Mouse (Mus musculus): ENCODE results near the gene Cyp24a1. TPM values are rescaled to one million over a fixed set of nuclear protein-coding genes. Genes with fewer than 3 reads are reported as not detected.

Cyp24a1 gene
- polyA plus RNA-seq (2012; rRNA removed): not detected in 2 replicates

DNA sequence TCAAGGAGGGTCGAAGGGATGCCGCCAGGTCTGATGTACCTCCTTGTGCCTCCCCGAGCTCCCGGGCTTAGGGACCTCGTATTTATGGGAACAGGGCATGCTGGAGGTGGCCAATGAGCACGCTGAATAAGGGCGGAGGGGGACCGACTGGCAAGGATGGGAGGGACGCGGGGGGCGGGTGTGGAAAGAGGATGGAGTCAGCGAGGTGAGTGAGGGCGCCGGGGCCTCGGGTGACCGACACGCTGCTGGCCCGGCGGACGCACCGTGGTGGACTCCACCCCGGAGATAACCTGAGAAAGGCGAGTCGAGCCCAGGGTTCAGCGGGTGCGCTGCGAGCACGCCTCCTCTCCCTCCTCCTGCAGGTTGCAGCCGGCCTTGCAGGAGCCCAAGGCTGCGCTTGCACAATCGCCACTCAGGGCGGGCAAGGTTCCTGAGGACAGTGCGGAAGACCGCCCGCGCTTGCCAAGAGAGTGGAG, at the start of gene Cyp24a1:
TSS of gene Cyp24a1 (minus strand) at position 55 of the 476 bp plus-strand sequence.
- peak; percentile 62 for DNase-seq (ENCODE audit: low spot score)

DNA sequence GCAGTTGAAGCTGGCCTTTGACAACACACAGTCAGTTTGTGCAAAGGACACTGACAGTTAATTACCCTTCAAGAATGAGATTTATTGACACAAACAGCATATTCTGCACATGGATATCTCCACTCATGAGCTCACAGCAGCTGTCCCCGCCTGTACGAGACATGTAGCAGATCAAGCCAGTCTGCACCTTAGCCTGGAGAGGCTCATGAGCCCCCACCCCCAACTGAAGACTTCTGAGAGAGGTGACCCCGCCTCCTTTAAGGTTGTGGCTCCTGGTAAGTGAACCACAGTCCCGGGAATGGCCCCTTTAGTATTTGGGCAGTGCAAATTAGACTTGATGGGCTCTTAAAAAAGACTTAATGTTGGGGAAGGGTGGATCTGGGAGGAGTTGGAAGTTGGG, 48.8 kb upstream of the Cyp24a1 start:
- DNase-seq (ENCODE audit: low spot score): no peak

DNA sequence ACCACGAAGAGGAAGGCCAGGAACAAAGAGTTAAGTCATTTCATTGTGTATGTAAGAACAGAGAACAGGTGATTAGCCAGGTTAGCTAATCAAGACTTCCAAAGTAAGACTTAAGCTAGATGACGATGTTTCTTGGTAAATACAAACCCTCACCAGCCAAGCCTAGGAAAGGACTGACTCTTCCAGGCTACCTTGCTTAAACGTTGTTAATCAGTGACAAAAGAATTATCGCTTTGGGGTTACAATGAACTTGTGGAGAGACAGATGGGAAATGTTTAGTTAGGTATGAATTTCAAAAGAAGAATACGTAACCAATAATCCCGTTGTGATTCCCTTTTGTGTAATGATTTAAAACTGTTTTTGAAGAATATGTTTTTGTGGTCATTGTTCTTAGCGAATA, 48.0 kb upstream of the Cyp24a1 start:
- no peak for DNase-seq (ENCODE audit: low spot score)

DNA sequence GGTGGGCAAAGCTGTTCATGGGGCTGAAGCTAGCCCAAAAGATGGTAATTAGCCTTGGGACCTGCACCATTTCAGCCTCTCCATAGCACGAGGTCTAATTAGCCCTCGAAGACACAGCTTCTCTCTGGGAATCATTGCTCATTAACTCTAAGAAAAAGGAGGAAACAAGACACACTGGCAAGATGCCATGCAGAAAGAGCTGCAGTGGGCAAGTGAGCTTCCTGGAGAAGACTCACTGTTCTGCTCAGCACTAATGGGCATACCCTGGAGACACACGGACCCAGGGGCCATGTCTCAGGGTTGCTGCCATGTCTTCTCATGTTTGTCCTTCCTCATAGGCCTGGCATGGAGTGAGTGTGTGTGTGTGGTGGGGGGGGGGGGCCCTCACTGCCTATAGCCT, 47.2 kb upstream of the Cyp24a1 start:
- DNase-seq (ENCODE audit: low spot score): no peak

DNA sequence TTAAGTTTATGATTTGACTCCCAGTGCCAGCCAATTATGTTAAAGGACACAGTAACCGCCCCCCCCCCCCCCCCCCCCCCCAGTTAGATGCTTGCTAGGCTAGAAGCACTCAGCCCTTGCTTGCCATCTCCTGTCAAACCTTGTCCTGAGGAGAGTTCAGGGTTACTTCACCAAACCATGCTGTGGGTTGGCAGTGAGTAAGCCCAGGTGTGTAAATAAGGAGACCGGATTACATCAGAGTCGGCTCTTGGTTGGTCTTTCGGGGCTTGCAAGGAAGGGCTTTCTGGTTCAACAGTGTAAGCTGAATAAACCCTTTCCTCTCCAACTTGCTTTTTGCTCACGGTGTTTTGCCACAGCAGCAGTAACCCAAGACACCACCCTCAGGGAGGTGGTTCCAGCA, 46.7 kb upstream of the Cyp24a1 start:
- DNase-seq (ENCODE audit: low spot score): no peak

DNA sequence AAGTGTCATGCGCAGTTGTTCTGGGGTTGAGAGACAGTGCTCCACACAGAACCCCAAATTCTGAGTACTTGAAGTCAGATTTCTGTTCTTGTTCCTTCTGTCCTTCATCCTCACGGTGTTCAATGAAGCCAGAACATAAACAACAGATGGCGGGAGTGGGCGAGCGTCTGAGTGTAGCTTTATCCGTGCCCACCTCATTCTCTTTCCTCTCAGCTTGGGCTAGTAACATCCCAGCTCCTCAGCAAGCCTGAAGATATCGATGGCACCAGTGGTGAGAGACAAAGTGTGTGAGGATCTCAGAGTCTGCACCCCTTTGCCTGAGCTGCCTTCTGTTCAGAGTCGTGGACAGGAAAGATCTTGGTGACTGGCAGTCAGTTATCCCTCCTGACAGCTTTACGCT, 42.3 kb upstream of the Cyp24a1 start:
- DNase-seq (ENCODE audit: low spot score): no peak

DNA sequence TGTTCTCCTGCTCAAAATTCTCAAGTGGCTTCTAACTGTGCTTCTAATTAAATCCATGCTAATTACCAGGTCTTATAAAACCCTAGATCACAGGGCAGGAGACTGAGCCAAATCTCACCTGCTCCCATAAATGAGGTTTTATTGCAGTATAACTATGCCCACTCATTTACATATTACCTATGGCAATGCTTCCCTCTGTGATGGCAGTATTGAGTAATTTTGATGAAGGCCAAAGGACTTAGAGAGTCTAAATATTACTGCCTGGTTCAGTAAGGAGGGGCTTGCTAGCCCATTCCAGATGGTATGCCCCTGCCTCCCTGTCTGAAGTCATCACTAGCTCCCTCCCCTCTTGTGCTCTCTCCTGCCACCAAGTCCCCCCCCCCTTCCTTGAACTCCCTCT, 38.9 kb upstream of the Cyp24a1 start:
- no peak for DNase-seq (ENCODE audit: low spot score)

DNA sequence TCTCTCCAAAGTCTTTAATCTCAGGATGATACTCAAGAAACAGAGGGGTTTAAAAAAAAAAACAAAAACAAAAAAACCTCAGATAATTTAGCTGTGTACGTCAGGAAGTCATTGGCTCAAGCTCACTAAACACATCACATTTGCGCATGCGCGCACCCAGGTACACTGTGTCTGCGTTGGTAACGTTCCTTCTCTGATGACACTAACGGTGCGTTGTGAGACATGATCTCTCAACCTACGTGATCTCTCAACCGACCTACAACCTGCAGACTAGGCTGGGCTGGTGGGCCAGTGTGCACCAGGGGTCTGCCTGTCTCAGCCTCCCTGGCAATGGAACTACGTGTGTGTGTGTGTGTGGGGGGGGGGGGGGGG, 37.8 kb upstream of the Cyp24a1 start:
- no peak for DNase-seq (ENCODE audit: low spot score)

DNA sequence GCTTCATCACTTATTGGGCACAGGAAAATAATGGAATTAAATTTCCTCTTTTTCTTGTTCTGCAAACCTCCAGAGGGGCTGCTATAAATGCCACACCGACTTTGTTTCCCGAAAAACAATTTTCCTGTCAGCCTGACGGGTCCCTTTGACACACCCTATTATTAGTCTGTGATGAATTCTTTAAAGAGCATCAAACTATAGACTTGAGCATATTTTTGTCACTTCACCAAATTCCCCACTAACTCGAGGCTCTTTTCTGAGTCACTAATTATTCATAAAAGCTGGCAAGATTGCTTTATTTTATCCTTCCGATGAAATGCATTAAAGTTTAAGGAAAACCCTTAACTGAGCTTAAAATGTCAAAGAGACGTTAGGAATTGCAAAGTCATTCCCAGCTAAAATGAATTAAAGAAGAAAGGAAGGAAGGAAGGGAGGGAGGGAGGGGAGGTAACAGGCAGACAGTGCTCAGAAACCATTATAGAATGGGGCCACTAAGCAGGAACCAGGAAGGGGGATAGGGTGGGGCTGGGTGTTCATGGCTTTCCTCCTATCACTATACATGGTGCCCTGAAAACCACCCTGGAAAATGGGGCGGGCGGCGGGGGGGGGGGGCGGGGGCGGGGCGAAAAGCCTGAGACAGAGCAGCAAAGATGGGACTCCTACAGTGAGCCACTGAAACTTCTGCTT, 37.3 kb upstream of the Cyp24a1 start:
- DNase-seq (ENCODE audit: low spot score): no peak

DNA sequence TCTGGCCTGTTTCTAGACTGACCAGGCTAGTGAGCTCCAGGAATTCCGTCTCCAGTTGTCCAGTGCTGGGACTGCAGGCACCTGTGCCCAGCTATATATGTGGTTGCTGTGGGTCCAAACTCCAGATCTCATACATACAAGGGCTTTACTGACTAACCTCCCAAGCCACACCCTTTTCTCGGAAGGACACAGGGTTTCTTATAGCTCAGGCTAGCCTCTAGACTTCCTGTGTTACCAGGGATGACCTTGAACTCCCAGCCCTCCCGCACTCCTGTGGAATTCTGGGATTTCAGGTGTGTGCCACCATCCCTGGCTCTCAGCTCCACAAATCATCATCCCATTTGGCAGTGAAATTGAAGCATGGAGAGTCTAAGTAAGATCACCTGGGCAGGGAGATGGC, 33.3 kb upstream of the Cyp24a1 start:
- no peak for DNase-seq (ENCODE audit: low spot score)

DNA sequence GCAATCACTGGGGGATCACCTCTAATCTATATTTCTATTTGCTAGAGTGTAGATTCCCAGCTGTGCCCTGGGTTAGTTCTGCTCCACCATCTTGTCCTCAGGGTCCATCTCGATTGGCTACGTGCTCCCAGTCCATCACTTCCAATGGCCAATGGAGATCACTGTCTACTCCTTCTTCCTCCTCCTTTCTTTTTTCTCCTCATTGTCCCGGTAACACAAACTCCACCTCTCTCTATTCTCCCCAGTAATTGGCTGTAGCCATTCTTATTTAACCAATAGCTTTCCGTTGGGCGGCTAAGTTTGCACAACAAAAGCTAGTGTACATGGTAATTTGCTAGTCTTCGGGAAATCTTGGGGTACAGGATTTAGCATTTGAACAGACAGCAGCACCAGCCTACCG, 32.8 kb upstream of the Cyp24a1 start:
- DNase-seq (ENCODE audit: low spot score): no peak

DNA sequence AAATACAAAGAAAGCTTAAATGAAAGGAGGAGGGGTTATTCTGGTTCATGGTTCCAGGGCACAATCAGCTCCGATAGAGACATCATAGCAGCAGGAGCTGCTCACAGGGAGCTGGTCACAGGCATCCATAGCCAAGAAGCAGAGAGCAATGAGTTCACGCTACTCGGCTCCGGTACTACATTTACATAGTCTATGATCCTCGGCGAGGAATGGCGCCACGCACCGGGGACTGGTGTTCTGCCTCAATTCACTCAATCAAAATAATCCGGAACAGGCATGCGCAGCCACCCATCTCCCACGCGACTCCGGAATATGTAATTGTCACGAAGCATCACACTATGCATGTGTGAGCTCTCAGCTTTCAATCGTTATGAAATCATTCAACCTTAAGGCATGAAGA, 31.1 kb upstream of the Cyp24a1 start:
- DNase-seq (ENCODE audit: low spot score): no peak

DNA sequence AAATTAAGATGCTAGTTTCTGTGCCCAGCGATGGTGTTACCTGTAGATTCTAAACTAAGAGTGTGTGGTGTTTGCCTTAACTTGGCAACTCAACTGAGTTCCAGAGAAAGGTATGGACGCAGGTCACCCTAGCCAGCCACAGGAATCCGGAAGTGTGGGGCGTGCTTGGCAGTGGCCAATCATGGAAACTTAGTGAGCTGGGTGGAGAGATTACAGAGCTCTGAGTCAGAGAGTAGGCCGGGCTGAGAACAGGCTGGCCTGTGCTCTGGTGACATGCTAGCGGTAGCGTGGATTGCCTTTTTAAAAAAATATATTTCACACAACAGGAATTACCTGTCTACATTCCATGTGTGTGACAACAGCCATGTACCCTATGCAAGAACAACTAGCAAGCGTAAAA, 29.6 kb upstream of the Cyp24a1 start:
- no peak for DNase-seq (ENCODE audit: low spot score)

DNA sequence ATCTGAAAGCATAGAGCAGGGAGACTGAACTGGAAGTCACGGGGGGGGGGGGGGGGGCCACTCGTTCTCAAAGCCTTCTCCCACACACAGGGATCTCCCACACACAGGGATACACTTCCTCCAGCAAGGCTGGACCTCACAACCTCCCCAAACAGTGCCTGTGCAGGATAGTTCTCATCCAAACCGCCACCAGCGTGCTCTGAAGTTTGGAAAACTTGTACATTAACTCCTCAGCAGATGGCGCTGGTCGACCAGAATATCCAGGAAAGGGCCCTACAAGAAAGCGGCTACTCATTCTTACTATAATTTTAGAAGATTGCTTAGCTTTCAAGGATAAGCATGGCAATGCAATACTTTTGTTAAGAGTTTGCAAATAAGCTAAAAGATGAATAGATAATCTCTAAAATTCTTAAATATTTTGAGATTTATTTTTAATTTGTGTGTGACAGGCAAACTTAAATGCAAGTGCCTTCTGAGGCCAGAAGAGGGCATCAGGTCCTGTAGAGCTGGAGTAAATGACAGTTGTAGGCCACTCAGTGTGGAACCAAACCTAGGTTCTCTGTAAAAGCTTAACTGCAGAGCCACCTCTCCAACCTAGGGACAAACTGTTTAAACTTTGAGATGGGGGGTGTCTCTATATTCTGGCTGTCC, 23.5 kb upstream of the Cyp24a1 start:
- DNase-seq (ENCODE audit: low spot score): no peak

DNA sequence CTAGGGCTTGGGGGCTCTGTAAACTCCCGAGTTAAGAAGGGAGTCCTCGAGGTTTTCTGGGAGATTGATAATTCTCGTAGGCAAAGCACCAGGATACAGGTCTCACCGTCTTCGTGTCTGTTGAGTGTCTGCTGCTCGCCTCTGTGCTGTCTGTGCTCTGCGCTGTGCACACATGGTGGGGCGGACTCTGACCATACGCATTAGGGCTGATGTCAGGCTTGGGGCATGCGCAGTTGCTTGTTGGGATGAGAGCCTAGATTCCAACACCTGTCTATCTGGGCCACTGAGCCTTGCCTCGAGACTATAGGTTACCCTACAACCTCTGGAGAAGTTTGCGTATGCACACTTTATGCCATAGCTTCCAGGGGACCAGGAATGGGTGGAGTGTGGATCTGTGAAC, 16.8 kb upstream of the Cyp24a1 start:
- DNase-seq (ENCODE audit: low spot score): no peak

DNA sequence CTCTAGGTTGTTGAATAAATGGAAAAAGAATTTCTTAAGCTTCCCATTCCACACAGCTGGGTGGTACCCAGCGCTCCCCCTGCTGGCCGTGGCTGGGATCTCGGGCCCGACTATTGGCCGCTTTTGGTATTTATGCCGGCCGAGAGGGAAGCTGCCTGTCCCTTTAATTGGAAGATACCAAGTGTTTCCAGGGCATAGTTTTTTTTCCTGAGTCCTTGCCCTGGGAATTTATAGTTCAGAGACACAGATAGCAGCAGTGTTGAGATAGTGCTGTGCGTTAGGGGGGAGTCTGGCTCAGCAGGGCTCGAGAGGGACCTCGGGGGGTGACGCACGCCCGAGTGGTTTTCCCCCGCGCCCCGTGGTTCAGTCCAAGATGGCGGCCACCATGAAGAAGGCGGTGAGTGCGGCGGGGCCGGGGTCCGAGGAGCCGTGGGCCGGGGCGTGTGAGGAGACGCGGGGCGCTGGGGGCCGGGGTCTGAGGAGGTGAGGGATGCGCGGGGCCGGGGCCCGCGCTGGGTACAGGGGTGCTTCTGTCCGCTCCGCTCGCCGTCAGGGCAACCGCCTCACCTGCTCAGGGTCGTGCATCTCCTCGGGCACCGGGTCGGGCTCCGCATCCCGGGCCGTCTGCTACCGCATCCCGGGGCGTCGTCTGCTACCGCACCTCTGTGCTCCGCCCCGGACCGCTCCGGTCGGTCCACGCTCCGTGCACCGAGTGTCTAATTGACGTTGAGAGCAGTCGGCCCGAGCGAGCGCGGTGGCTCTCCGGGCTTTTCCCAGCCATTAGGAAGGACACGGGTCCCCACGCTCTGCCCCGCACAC, 14.3 kb upstream of the Cyp24a1 start:
- peak; percentile 79 for DNase-seq (ENCODE audit: low spot score)

DNA sequence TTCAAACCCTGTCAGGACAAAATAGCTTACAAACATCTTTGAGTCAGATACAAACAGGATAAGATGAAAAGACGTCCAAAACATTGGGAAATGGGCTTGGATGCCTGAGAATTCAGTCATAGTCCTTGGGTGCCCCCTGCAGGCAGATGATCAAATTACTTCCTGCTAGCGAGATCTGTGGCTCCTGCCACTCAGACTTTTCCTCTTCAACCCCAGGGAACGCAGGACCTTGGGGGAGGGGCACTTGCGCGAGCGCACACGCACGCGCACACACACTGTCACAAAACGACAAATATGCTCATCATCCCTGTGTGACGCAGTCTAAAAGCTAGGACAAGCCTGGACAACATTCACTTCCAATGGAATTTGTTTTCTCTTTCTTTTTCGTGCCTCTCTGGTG, 11.9 kb upstream of the Cyp24a1 start:
- peak; percentile 75 for DNase-seq (ENCODE audit: low spot score)

DNA sequence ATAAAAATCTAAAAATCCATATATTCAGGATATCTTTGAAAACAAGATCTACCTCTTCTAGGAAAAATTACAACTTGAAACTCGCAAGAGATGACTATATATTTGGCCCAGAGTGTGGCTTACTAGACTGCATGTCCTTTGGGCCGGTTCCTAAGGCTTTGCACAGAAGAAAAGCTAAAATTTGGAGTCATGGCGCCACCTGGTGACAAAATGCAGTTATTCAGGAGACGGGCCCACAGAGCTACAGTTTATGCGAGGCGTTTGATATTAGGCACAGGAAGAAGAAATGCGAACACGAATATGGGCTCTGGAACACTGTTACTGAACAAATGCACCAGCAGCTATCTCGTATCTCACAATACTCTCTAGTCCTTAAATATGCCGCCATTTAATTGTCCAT, 10.8 kb upstream of the Cyp24a1 start:
- DNase-seq (ENCODE audit: low spot score): peak; percentile 42

DNA sequence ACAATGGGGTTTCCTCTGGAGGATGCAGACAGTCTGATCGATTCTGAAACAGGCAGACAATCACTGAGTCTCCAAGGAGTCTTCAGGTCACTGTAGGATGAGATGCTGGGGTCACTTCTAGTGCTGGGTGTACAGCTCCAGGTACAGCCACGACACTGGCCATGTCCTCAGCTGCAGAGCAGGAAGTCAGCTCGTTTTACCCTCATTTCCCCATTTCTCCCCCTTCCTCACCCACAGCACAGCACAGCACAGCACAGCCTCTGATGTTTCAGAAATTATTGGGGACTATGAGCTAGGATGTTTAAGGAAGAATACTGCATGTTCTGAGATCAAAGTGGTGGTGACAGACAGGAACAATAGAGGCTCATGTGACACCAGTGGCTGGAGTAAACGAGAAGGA, 7.0 kb upstream of the Cyp24a1 start:
- no peak for DNase-seq (ENCODE audit: low spot score)

DNA sequence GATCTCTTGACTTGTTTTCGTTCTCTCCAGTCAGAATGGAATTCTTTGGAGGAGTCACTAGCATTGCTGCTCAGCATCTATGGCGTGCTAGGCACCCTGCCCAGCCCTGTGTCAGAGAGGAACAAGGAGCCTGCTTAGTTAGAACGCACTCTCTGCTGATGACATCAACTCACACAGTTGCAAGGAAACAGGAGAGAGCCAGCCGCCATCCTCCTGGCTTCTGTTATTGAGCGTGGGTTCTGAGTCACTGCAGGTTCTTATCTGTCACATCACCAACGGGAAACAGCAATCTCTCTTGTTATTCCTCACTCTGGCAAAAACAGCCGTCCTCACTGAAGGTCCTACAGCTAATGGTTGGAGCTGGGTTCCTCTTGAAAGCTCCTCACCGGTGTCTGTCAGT, 6.4 kb upstream of the Cyp24a1 start:
- DNase-seq (ENCODE audit: low spot score): no peak

DNA sequence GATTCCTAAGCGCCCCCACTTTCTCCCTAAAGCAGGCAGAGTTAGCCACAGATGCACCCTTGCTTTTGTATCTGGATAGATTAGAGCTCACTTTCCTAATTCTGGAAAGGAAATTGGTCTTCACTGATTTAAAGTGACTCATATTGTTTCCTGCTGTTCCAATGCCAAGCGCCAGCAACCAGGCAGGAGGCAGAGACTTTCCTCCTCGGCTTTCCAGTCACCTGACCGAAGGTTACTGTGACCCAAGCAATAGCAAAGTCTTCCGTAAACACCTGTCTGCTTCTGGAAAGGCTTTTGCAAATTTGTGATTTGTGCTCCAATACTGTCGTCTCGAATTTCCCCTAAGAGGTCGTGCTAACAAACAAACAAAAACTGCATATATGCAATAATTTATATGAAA, 1.1 kb upstream of the Cyp24a1 start:
- DNase-seq (ENCODE audit: low spot score): no peak

DNA sequence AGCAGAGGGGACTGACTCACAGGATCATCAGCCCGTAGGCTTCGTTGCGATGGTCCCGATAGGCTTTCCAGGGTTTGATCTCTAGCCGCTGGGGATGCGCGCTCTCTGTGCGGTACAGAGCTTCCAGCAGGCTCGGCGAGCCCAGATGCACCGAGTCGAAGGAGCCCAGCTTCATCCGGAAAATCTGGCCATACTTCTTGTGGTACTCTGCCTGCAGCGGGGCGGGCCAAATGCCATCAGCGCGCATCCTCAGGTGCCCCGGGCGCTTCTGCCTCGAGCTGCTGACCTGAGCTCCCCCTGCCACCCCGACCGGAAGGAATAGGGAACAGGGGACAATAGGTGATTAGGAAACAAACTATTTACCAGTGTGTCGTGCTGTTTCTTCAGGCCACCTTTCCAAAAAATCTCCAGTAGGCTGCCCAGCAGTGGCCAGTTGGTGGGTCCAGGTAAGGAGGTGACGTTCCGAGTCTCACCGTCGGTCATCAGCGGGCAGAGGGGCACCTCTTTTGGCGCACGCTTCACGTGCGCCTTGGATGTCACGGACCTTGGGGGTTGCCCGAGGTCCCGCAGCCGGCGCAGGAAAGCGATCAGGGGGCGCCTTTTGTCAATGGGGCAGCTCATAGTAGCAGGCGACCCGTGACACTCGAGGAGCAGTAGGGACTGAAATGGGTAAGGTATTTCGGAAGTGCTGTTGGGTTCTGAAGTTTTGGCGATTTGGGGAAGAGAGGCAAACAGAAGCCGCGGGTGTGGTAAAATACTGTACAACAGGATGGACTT, 603 bp downstream of the Cyp24a1 start, which contains the start of gene Pfdn4:
TSS of gene Pfdn4 (plus strand) at position 275 of the 777 bp plus-strand sequence.
- DNase-seq (ENCODE audit: low spot score): no peak

Data from urinary bladder, adult 2 months (tissue).